Mouse (Mus musculus) spleen, adult 2 months (tissue): ENCODE data around the gene Fyn. TPM values are rescaled to one million over a fixed set of nuclear protein-coding genes. Genes with fewer than 3 reads are reported as not detected.

Experiments
- DNase-seq, 2 experiments: peaks; one replicate each; pipeline versions ENCODE4 v3.0.0 to v3.0.0-alpha.2; 2012 to 2021; ENCODE audit warnings: low spot score in 2 of 2, low read depth in 1 of 2
- H3K27ac ChIP-seq: fragments of 200-500 bp; 2 replicates; pipeline ENCODE4 v1.5.1; 2012; ENCODE audit warnings: low read length, inconsistent platforms; ENCODE audit not compliant: insufficient read depth
- H3K27me3 ChIP-seq: fragments of 200-500 bp; 2 replicates; pipeline ENCODE4 v1.6.1; 2012; ENCODE audit warnings: mild to moderate bottlenecking, moderate library complexity, low read length, inconsistent platforms; ENCODE audit not compliant: control insufficient read depth, insufficient read depth
- H3K36me3 ChIP-seq: fragments of 200-500 bp; 2 replicates; pipeline ENCODE4 v1.6.1; 2012; ENCODE audit warnings: mild to moderate bottlenecking, low read length, inconsistent platforms; ENCODE audit not compliant: control insufficient read depth, insufficient read depth
- H3K4me1 ChIP-seq: fragments of 200-500 bp; 2 replicates; pipeline ENCODE4 v1.6.1; 2011; ENCODE audit warnings: inconsistent platforms; ENCODE audit not compliant: control insufficient read depth, insufficient read depth, insufficient read length
- H3K4me3 ChIP-seq: fragments of 200-500 bp; 2 replicates; pipeline ENCODE4 v1.5.1; 2011; ENCODE audit warnings: mild to moderate bottlenecking, inconsistent platforms; ENCODE audit not compliant: insufficient read depth, insufficient read length; ENCODE audit errors: extremely low read depth
- CTCF ChIP-seq: fragments of 200-500 bp; IDR thresholded peaks from 2 replicates; pipeline ENCODE4 v1.5.1; 2011; ENCODE audit warnings: mild to moderate bottlenecking, inconsistent platforms; ENCODE audit not compliant: insufficient read depth, insufficient read length, insufficient replicate concordance; ENCODE audit errors: extremely low read depth
- POLR2A ChIP-seq: fragments of 200-500 bp; IDR thresholded peaks from 2 replicates; pipeline ENCODE4 v1.6.1; 2011; ENCODE audit warnings: low read depth, low read length, inconsistent platforms
- WGBS: fragments of 180-500 bp; shearing (Covaris S2); methylation state at CpG from one replicate; pipeline ENCODE4 v1.1.7; 2018; 5-methylcytosine and 5-hydroxymethylcytosine counted together
- polyA plus RNA-seq: library from polyadenylated mRNA; depleted of rRNA; stranded (reverse); fragments of >200 nt; gene quantifications from 2 replicates; pipeline ENCODE4 v1.2.3, GENCODE M21; 2012

Gene Fyn
- polyA plus RNA-seq, 1 experiment: 38.0 TPM

DNA sequence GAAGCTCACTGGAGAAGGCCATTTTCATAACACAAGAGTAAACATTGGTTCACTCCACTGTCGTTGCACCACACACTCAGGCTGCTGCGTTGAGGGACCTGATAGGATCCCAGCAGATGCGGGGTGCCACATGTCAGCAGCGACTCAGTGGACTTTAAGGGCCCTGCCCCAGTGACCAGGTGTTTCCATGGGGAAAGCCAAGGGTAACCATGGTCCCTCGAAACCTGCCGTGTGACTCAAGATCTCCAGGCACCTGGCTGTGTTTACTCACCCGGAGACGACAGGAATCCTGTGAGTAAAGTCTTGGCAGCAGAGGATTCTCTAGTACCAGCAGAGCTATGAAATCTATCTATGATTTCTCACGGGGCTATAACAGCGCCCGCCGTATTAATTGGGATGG, 198.2 kb downstream of the Fyn start:
- no peaks in the 10 kb centered on the region for H3K27me3 ChIP-seq
- H3K4me3 ChIP-seq: no peak overlapping the region
- no peaks in the 10 kb centered on the region for H3K4me1 ChIP-seq
- H3K27ac ChIP-seq: no peak overlapping the region
- no peak for DNase-seq
- TF ChIP-seq CTCF: no peak
- TF ChIP-seq POLR2A: no peak
- H3K36me3 ChIP-seq: peaks cover 4% of the 10 kb centered on the region; the same call in 1 of the 2 replicates
- 91% methylated on average over 12 of the region's 12 CpGs for WGBS

DNA sequence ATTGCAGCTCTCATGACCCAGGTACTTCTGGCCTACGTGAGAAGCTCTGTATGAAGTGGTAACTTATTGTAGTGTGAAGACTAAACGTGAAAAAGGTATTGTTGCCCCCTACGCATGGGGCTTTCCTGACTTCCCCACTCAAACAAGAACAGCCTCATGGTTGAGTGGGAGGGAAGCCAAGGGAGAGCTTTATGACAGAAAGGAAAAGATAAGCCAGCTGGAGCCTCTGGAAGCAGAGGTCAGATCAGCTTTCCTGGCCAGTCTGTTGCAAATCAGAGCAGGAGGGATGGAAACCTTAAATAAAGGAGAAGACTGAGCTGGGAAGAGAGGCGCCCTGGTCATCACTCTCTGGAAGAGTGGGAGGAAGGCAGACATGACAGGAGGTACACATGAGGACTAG, 200.3 kb downstream of the Fyn start:
- 87% methylated on average over 4 of the region's 4 CpGs for WGBS
- H3K27ac ChIP-seq: no peak overlapping the region
- H3K36me3 ChIP-seq: peaks cover 1% of the 10 kb centered on the region; the same call in 1 of the 2 replicates

DNA sequence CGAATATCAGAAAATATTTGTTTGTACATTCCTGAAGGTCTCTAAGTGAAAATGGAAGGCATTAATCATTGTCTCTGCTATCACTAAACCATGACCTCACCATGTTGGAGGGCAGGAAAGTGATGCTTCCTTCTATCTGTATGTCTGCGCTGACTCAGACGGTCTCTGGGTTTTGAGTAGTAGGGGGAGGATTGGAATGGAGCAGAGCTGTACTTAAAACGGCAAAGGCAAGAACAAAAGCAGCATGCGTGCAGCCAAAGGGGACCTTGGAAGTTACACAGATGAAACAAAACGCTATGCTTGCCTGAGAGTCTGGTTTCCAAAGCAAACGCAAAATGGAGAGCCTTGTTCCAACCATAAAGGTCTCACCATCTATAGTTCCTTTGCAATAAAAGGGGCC, 202.4 kb downstream of the Fyn start:
- TF ChIP-seq POLR2A: no peak
- TF ChIP-seq CTCF: no peak
- 76% methylated on average over 7 of the region's 7 CpGs for WGBS
- no peak for DNase-seq
- Histone ChIP-seq H3K36me3 (0 out of 2 replicates have a peak, but pooled peaks cover 1% of the 10 kb centered on the region), H3K27ac (no peak overlapping the region), H3K4me1 (no peaks in the 10 kb centered on the region), H3K4me3 (no peak overlapping the region), H3K27me3 (no peaks in the 10 kb centered on the region)

More for the DNA sequence above, 200.3 kb downstream of the Fyn start:
- TF ChIP-seq POLR2A: no peak
- no peak for TF ChIP-seq CTCF
- no peak for DNase-seq
- Histone ChIP-seq H3K27me3 (no peaks in the 10 kb centered on the region), H3K4me1 (no peaks in the 10 kb centered on the region), H3K4me3 (no peak overlapping the region)

DNA sequence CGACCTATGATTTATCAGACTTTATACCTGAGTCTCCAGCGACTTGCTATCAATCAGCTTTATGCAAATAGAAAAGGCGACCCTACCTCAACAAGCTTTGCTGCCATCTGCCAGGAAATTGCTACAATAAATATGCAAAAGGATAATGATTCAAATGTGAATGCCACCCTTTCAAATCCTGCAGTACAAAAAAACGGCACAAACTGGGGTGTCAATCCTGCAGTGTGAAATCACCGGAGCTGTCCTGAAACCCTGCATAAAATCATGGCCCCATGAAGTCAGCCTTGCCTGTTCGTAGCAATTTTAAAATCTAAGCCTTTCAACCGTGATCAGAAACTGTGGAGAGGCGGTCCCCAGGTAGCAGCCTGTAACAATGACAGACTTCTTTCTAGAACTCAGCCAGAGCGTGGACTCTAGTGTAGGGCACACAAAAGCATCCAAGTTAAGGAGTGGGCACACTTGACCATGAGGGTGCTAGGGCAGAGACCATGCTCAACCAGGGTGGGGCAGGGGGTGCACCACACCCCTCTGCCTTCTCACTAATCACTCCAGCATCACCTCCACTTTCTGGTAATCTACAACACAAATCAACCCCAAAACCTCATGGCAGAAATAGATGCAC, 203.5 kb downstream of the Fyn start:
- WGBS: 80% methylated on average over 9 of the region's 9 CpGs
- no peak for DNase-seq
- Histone ChIP-seq H3K36me3 (no peaks in the 10 kb centered on the region), H3K27me3 (no peaks in the 10 kb centered on the region), H3K4me3 (no peak overlapping the region), H3K4me1 (no peaks in the 10 kb centered on the region), H3K27ac (no peak overlapping the region)
- TF ChIP-seq POLR2A: no peak
- TF ChIP-seq CTCF: no peak

DNA sequence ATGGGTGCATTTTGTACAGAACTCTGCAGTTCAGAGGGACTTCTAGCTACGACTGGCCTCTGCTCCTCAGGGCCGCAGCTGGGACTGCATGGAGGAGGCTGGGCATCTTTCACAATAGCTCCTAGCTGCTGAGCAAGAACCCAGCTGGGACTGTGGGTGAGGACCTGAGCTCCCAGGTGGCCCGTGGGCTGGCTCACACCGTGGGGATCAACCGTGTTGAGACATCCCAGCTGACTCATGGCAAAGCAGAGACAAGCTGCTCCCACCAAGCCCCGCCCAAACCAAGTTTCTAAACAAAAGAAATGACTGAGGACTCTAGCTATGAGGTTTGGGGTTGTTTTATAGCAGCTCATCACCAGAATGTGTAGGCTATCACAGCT, 204.0 kb downstream of the Fyn start:
- Histone ChIP-seq H3K27me3 (no peaks in the 10 kb centered on the region), H3K27ac (no peak overlapping the region), H3K4me1 (no peaks in the 10 kb centered on the region), H3K4me3 (no peak overlapping the region), H3K36me3 (no peaks in the 10 kb centered on the region)
- DNase-seq: no peak
- no peak for TF ChIP-seq CTCF
- TF ChIP-seq POLR2A: no peak
- WGBS: 43% methylated on average over 6 of the region's 6 CpGs

DNA sequence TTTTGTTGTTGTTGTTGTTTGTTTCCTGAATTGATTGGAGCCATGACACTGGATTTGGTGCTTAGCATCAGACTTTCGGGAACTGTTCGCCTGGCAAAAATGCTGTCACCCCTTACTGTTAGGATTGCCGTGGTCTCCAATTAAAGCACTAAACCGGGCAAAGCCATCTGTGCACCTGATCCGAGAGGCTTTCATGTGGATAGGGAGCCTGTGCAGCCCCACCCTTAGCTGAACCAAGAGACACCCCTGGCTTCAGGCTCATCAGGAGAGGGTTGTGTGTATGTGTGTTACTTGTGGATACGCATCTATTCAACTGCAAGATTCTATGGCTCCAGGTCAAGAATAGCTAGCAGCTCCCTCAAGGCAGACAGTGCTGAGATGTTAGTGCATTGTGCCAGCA, 207.8 kb downstream of the Fyn start:
- H3K4me3 ChIP-seq: no peak overlapping the region
- H3K4me1 ChIP-seq: no peaks in the 10 kb centered on the region
- H3K27ac ChIP-seq: no peak overlapping the region
- no peaks in the 10 kb centered on the region for H3K27me3 ChIP-seq
- no peaks in the 10 kb centered on the region for H3K36me3 ChIP-seq
- TF ChIP-seq POLR2A: no peak
- TF ChIP-seq CTCF: no peak
- DNase-seq: no peak
- 95% methylated on average over 6 of the region's 6 CpGs for WGBS

DNA sequence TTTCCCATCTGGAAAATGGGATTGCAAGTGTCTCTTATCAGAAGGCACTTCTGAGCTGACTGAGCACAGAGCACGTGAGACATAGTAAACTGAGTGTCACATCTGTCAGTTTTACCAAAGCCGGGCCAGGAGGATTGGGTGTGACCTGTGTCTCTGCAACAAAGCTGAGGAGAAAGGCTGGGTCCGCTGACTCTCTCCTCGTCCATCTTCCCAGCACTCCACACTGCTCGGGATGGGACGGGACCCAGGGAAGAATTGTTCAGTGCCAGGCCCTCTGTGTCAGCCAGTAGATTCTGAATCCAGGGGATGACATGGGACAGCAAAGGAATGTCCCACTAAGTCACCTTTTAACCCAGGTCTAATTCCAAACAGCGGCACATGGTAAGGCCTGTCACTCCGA, 211.8 kb downstream of the Fyn start:
- no peaks in the 10 kb centered on the region for H3K36me3 ChIP-seq
- 91% methylated on average over 8 of the region's 8 CpGs for WGBS
- H3K27me3 ChIP-seq: no peaks in the 10 kb centered on the region
- no peak for DNase-seq
- H3K4me1 ChIP-seq: no peaks in the 10 kb centered on the region
- H3K27ac ChIP-seq: no peak overlapping the region
- no peak for TF ChIP-seq CTCF
- no peak for TF ChIP-seq POLR2A
- H3K4me3 ChIP-seq: no peak overlapping the region
